Mouse (Mus musculus): Measurements from ENCODE around the gene Cd164l2.

Gene Cd164l2

DNA sequence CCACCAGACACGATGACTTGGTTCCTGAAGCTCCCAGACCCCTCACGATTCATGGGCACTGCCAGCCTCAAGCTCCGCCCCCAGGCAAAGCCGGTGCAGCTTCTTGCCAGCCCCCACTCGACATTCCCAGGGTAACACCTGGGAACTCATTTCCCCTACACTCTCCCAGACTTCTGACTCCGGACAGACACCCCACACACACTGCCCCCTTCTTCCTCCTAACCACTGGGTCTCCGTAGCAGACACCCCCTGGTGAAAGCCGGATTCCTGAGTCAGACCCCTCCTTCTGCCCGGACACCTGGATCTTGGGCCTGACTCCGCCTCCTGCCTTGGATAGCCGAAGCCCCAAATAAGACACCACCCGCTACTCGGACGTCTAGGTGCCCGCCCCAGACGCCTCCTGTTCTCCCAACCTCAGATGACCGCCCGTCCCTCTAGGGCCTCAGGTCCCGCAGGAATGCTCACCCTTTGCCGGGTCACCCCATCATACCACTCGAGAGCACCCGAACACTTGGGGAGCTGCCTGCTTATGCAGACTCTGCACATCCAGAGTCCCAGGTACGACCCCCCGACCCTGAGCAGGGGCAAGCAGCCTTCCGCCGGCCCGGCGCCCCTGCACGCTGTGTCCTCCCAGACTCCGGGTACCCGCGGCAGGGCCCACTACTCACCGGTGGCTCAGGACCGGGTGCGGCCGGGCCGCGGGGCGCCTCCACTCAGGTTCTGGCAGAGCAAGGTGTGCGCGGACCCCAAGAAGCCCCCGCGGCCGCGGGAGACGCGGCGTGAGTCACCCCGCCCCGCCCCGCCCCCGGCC, at the start of gene Cd164l2, which contains the start of gene Gpr3:
Cd164l2 (plus strand) TSS at position 381 of the 811 bp plus-strand sequence.
Gpr3 (minus strand) TSS at position 786 of the 811 bp plus-strand sequence.
- no peak for DNase-seq (ENCODE audit: extremely low spot score)

DNA sequence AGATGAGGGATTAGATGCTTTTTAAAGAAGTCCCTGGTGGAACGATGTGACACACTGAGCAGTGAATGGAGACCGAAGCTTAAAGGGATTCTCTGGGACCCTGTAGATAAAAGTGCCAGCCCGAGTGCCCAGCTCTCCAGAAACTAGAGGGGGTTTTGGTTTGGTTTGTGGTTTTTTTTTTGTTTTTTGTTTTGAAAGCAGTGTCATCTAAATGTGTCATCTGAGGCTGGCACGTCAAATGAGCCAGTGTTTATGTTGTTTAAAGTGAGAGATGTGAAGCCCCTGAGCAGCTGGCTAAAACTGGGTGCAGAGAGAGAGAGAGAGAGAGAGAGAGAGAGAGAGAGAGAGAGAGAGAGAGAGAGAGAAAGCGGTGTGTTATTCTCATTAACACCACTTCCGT, 49.7 kb upstream of the Cd164l2 start:
- DNase-seq (ENCODE audit: extremely low spot score) = no peak

DNA sequence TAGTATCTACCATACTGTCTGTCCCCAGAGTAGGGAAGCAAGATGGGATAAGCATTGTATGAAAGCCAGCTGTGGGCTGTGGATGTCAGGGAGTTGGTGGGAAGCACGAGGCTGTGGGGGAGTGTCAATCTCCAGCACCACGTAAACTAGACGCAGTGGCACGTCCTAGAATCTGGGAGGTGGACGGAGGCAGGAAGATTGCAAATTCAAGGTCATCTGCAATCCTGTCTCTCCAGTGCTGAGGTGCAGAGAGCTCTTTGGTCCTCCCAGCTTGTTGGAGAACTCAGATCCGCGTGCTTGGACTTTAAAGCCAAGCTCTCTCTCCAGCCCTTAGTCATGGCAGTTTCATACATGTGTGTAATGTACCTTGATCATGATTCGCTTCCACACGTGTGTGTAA, 45.2 kb upstream of the Cd164l2 start:
- no peak for DNase-seq (ENCODE audit: extremely low spot score)

DNA sequence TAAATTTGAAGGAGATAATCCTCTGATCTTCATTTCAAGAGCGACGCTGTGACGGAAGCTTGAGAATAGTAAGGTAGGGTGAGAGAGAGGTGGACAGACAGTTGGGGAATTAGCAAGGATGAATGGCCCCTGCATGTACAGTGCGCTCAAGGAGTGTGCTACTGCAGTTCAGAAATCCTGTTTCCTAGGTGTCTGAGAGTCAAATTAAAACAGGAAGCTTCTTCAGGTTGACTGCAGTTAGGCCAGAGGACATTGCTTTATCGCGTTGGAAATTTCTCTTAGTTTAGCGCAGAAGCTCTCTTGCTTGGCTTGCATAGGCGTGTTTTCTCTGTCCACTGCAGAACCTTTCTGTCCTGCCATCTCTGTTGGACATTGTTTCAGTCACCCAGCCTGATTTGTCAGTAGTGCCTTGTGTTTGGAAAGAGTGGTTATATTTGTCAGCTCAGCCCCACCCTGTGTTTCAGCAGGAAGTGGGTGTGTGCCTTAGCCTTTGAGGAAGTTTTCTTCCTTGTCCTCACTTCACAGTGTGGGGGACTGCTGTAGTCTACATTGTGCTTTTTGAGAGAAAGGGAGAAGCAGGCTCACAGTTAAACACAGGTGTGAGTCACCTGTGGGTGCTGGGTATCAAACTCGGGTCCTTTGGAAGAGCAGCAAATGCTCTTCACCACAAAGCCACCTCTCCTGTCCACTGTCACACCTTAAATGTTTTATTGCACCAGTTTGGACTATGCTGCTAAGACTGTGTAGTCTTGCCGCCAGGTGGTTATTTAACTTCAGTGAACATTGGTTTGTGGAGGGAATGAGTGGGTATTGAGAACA, 42.5 kb upstream of the Cd164l2 start:
- DNase-seq (ENCODE audit: extremely low spot score) = no peak

DNA sequence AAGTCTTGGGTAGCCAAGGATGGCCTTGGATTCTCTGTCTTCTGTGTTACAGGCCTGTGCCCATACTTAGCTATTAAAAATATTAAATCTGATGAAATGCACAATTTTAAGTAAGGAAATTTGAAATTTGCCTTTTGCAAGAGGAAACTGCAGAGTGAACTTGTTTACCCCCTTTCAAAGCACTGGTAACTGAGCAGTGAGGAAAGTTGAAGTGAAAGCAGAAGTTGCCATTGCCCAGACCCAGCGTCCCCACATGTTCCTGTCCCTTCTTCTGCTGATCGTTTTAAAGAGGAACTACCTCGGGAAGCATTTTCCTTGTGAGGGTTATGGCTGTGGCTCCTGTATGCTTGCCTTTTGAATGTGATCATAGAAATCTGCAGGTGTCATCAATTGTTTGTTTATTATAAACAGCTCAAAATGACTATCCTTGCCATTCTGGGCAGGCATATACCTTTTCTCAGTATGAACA, 41.8 kb upstream of the Cd164l2 start:
- no peak for DNase-seq (ENCODE audit: extremely low spot score)

DNA sequence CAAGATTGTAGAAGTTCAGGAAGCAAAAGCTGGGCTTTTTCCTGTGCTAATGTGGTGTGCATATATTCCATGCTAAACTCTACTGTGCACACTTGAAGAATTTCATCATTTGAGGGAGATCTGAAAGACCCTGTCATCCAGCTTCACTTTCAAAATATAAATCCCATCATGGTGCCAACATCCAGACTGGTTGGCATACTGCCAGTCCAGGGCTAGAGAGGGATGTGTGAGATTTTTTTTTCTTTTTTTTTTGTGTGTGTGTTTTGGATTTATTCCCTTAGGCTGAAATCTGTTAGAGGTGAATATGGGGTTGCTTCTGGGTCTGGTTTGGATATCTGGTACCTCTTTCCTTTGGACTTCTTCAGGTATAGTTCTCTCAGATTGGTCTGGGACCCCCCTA, 41.3 kb upstream of the Cd164l2 start:
- no peak for DNase-seq (ENCODE audit: extremely low spot score)

DNA sequence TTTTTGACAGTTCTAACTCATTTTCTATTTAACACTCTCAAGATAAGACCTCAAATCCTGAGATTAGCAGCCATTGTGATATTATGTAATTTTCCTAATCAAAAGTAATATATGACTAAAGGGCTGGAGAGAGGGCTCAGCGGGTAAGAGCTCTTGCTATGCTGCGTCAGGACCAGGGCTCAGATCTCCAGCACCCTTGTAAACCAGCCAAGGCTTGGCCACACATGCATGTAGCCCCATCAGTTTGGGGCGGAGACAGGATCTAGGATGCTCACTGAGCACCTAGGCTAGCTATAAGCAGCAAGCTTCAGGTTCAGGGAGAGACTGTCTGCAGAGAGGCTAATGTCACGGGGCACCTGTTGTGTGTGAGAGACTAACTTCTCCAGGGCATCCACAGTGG, 39.5 kb upstream of the Cd164l2 start:
- no peak for DNase-seq (ENCODE audit: extremely low spot score)

DNA sequence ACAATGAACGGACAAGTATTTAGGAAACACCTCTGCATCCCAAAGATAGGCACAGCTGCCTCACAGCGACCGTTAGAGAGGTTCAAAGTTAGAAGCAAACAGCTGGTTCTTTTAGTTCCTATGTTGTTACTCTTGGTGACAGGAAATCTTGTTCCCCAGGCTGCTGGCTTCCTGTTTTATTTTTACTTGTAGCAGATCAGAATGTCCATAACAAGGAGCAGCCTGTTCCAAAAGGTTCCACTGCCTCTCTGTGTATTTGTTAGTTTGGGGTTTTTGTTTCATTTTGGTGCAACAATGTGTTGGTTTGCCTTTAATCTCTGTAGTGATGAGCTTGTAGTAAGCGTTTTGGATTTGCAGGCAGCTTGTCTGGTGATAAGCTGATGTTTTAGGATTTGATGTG, 37.6 kb upstream of the Cd164l2 start:
- DNase-seq (ENCODE audit: extremely low spot score) = no peak

DNA sequence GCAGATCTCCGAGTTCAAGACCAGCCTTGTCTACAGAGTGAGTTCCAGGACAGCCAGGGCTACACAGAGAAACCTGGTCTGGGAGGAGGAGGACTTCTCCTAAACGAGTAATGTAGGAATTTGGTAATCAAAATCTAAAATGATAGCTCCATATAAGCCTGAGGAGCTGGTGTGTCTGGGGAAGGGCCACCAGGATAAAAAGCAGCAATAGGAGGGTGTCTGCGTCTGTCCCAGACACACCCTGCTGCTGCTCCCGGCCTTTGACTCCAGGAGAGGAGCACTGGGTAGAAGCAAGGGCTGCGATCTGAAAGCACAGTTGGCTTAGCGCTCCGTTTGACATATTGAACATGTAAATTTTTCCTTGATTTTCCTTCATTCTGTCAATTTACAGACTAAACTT, 36.7 kb upstream of the Cd164l2 start:
- DNase-seq (ENCODE audit: extremely low spot score) = no peak

DNA sequence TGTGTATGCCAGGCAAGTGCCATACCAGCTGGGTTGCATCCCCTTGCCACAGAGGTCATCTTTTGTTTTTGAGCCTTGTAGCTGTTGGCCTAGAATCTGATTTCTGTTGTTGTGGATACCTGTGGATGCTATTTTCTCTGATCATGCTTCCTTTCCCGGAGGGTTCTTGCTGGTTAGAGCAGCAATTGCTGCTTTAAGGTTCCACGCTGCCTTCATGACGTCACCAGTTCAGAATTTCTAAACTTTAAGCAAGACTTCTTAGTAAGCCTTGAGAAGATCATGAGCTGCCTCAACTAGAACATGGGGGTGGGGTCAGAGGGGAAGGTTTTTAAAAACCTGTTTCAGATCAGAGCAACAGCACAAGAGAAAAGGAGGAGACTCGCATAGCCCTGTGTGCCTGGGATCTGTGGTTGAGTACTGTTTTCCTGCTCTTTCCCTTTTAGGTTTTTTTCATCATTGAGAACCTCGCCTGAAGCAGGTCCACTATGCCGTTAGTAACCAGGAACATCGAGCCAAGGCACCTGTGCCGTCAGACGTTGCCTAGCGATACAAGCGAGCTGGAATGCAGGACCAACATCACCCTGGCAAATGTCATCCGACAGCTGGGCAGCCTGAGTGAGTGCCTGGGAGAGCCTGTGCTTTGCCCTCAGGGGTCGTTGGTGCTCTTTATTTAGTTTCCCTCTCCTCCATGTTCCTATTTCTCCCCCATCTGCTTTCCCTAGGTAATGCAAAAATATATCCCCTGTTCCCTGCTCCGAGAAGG, 35.8 kb upstream of the Cd164l2 start:
- no peak for DNase-seq (ENCODE audit: extremely low spot score)

DNA sequence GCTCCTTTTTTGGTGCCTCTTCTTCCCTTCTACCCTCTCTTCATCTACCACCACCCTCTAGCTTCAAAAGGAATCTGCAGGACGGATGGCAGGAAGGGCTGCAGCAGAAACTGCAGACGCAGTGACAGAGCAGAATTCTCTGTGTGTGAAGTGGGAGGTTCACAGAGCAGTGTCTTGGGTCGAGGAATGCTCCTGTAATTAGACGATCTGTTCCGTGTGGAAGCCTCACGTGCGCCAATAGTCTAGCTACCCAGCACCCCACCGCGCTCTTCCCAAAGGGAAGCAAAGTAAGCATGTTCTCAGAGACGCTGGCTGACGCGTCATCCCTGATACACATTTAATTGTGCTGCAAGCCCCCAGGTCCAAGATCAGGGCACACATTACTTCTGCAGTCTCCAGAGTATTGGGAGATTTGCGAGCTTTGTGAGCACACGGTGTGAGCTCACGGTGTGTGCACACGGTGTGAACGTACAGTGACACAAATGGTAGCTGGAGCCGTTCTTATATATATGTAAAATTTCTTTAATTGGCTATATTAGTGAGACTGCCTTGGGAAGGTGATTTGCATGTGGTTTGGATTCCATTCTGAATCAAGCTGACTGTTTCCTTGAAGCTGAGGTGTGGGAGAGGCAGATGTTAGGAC, 35.0 kb upstream of the Cd164l2 start:
- DNase-seq (ENCODE audit: extremely low spot score) = no peak

DNA sequence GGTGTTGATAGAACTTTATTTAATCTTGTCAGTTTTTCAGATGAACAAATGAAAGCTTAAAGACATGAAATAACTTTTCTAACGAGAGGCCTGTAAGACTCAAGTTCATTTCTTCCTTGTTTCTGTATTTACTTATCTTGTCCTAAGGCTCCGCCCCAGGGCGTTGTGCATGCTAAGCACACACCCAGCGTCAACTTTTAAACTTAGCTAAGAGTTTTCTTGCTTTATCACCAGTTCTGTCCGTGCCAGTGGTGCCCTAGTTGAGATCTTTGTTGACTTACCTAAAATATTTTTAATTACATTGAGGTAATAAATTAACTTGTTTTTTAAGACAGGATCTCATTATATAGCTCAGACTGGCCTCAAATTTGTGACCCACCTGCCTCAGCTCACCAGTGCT, 33.6 kb upstream of the Cd164l2 start:
- no peak for DNase-seq (ENCODE audit: extremely low spot score)

DNA sequence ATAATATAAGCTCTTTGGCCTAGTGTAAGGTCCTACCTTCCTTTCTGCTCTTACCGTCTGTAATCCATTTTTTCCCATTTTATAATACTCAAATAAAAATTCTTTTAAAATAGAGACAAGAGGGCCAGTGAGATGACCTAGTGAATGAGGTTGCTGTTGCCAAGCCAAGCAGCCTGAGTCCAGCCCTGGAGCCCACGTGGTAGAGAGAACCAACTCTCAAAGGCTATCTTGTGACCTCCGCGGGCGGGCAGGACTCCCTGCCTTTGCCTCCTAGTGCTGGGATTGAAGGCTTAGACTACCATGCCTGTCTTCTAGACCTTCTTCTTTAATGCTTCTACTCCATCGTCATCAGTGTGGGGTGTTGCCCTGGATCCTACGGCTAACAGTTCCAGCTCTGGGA, 32.7 kb upstream of the Cd164l2 start:
- no peak for DNase-seq (ENCODE audit: extremely low spot score)

DNA sequence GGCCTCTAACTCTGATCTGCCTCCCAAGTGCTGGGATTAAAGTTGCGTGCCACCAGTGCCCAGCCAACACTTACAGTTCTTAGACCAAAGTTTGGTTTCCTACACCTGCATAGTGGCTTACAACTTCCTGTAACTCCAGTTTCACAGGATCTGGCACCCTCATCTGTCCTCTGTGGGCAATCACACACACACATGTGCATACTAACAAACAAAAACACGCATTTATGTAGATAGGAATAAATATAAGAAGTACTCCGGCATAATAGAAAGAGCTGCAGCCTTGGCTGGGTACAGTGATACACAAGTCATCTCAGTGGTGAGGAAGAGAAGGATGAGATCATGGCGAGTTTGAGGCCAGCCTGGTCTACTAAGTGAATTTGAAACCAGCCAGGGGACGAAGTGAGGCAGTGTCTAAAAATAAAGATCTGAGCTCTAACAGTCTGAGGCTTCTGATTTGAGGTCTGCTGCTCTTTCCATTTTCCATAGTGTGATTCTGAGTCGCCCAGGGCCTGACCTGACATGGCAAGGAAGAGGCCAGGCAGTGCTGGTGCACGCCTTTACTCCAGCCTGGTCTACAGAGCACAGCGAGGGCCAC, 29.4 kb upstream of the Cd164l2 start:
- DNase-seq (ENCODE audit: extremely low spot score) = no peak

DNA sequence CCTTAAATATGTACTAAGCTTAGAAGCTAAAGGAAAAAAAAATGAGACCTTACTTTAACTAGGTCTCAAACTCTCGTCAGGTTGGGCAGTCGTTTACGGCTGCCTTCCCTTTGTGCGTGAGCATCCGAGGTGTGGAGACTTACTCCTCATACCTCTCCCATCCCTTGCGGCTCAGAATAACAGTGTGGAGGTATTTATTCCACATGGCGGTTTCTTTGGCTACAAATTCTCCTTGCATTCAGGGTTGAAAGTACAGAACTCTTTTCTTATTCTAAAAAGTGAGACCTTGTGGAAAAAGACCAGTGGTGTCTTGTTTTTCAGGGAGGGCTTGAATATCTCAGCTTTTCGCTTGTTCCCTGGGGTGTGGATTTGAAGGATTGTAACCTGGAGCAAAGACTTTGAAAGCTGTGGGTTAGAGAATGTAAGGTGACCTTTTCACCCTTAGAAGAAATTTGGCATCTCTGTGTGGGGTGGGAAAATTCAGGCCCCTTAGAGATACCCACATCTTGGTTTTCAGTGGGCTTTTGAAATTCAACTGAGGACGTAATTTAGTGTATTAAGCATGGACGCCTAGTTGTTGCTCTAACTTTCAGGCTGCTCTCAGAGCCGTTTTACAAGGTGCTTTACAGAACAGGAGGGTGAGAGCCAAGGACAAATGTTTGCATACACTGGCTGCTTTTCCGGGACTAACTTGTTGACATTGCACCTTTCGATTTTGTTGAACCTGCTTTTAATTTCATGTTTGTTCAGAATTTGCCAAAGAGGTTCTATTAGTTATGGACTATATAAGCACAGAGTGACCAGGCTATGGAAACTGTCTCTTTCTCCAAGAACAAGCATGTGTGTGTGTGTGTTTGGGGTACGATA, 27.7 kb upstream of the Cd164l2 start:
- no peak for DNase-seq (ENCODE audit: extremely low spot score)

DNA sequence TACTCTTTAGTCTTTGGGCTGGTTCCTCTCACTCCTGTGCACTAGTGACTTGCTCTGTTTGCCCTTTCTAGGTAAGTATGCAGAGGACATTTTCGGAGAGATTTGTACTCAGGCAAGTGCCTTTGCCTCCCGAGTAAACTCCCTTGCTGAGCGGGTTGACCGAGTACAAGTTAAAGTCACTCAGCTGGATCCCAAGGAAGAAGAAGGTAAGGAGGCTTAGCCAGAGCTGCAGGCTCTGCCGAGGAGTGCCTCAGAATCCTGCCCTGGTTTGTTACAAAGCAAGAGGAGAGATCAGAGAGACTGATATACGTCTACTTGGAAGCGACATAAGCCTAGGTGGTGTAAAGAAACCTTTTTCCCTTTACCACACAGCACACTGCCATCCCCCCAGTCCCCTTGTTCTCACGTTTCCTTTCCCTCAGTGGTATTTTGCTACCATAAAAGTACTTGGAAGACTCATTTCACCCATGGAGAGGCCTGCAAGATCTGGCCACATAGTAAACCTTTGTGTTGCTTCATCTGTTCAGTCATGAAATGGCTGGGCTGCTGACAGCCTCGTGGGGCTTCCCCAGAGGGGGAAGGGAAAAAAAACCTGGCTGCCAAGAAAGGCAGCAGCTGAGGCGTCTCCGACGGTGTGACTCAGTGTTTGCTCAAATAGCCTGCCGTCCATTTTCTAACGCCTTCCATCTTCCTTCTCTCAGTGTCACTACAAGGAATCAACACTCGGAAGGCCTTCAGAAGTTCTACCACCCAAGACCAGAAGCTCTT, 26.8 kb upstream of the Cd164l2 start:
- DNase-seq (ENCODE audit: extremely low spot score) = no peak

DNA sequence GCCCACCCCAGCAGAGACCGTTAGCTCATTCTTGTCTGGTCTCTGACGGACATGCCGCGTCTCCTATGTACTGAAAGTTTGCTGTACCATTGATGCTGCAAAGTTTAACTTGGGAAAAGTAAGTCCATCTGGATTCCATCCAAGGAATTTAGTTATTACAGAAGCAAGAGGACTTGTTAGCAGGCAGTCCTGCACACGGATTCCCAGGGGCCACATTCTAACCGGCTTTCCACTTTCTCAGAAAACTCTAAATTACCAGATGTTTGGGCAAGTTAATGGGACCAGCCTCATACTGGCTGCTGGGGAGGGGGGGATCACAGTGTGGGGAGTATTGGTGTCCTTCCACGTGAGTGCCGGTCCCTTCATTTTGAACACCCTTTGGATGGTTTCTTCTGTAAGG, 26.0 kb upstream of the Cd164l2 start:
- no peak for DNase-seq (ENCODE audit: extremely low spot score)

DNA sequence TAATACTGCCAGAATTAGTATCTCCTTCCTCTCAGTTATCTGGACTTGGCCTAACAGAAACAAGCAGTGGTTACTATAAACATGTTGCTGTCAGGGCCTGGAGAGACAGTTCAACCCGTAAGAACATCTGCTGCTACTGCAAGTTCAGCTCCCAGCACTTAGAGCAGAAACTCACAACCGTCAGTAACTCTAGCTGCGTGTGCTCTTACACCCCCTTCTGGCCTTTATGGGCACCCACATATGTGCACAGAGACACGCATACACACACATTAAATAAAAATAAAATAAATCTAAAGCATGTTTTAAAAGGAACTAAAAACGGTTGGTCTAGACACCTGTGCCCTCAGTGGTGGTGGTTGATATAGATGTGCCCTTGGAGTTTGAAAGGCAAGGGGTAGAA, 25.1 kb upstream of the Cd164l2 start:
- no peak for DNase-seq (ENCODE audit: extremely low spot score)

DNA sequence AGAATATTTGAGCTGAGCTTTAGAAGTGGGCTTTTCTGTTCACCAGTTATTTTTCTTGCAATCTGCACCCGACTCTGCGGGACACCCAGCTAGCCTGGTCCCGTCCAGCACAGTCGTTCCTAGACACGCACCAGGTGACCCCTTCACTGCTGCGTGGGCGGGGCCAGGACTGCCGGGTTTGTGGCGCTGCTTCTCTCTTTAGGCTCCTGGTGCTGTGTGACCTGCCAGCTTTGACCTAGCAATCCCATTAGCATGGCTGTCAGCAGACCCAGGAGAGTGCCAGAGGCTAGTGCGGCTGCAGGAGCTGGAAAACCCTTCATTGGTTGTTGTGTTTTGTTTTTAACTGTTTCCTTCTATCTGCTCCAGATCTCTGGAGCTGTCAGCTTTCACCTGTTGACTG, 22.5 kb upstream of the Cd164l2 start:
- DNase-seq (ENCODE audit: extremely low spot score) = no peak

DNA sequence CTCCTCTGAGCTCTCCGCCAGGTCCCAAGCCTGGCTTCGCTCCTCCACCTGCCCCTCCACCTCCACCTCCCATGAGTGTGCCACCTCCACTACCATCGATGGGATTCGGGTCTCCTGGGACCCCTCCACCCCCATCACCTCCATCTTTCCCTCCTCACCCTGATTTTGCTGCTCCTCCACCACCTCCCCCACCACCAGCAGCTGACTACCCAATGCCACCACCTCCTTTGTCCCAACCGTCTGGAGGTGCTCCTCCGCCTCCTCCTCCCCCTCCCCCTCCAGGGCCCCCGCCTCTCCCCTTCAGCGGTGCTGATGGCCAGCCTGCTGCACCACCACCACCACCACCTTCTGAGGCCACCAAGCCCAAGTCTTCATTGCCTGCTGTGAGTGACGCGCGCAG, 17.4 kb upstream of the Cd164l2 start:
- no peak for DNase-seq (ENCODE audit: extremely low spot score)
